Mouse (Mus musculus): ENCODE data around the gene Spice1.

Spice1 gene

DNA sequence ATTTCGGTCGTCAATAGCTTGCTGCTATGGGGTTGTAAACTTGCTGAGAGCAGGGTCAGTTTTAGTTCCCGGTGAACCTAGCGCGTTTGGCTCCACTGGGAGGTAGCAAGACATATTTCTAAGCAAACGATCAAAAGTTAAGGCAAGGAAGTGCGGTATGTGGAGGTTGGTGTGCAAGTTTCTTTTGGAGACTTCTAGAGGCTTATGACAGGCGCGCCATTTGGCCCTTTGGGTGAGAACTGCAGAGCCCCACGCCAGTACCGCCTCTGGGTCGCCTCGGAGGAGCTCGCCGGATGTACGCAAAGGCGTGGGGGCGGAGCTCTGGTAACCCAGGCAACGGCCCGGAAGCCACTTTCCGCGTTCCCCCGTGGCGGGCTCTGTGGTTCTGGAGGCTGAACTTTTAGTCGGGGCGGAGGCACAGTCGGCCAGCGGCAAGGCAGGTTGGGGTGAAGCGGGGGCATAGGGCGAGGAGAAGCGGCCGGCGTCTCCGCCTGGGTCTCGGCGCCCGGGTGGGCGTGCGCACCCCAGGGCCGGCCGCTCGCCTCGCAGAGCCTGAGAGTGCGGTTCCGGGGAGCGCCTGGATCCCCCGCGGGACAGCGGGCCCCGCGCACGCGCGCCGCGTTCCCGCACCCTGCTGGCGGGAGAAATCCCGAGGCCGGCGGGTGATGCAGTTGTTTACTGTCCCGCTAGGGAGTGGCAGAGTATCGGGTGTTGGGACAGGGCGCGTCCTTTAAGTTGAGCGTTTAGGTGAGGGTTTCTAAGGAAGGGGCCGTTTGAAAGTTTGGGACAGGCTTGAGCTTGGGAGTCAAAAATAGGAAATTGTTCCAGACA lies at the start of gene Spice1:
TSS of gene Spice1 (plus strand) at position 51 of the 831 bp plus-strand sequence.
- peak; percentile 87 for DNase-seq (ENCODE audit: low spot score)

DNA sequence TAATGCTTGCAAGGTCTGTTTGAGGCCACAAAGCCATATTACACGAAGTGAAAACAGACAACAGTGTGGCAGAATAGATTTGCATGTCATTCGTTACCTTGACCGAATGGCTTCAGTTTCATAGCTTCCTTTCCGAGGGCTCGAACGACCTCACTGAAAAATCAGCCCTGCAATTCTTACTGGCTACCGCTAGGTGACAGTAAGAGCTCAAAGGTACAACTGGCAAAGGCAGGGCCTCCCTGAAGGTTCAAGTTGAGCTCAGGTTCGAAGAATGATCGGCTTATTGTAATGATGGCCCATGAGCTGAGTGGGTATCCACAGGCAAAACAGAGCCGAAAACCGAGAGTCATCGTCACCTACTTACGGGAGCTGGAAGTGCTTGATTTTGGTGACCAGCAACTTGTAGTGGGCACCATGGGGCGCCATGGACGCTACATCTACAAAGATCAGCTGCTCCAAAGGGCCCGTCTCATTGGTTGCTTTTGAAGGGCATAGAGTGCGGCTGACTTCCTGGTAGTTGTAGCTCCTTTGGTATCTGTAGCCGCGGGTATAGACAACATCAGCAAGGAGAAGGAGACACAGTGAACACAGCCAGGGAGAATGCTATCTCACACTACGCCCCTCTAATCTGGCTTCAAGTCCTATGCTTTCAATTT lies 47.4 kb upstream of the Spice1 start:
- DNase-seq (ENCODE audit: low spot score) = no peak

DNA sequence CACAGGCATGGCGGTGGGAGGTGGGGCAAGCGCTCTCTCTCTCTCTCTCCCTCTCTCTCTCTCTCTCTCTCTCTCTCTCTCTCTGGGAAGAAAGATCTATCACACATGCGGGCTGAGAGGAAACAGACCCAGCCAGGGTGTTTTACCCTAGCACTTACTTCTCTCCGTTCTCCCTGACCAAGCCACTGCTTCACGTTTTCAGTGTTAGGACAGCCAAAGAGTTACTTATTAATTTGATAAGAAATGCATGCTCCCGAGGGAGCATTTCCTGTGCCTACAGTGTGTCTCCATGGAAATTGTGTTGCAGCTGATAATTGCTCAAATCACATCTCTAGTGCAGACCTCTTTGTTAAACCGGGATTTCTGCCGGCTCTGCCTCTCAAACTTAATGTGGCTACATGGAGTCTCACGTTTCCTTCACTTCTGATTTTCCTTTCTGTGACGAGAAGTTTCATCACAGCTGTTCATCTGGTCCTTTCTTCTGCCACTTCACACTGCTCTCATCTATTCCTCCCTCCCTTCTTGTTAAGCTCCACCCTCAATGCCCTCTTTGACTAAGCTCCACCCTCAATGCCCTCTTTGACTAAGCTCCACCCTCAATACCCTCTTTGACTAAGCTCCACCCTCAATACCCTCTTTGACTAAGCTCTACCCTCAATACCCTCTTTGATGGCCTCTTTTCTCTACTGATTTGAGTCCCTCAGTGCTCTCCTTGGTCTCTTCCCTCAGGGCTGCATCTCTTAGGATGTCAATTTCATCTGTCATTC lies 44.6 kb upstream of the Spice1 start:
- DNase-seq (ENCODE audit: low spot score) = no peak

DNA sequence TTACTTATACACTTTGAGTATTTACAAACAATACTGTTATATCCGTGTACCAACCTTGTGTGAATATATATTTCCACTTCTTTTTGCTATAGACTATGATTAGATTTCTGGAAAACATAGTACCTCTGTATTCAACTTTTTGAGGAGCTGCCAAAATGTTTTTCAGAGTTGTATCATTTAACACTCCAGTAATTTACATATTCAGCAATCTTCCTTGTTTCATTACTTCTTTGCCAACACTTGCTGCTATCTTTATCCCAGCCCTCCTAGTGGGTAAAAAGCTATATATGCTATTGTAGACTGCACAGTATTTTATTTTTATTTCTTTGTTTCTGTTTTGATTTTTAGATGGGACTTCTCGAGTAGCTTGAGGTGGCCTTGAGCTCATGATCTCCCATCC lies 43.1 kb upstream of the Spice1 start:
- DNase-seq (ENCODE audit: low spot score) = no peak

DNA sequence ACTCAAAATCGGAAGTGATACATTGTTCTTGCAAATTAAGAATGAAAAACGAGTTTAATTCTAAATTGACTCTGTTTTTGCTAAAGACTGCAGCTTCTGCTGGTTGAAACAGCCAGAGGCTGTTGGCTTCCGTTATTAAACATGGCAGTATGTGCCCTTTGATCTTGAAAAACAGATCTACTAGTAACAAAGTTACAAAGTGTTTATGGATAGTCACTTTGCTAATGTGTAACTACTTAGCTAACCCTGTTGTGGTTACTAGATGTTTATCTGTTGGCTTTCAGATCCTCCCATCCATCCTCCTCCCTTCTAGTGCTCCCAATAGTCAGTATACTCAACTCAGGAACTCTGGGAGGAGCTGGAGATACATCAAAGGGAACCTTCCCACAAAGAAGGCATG lies 41.3 kb upstream of the Spice1 start:
- DNase-seq (ENCODE audit: low spot score) = no peak

DNA sequence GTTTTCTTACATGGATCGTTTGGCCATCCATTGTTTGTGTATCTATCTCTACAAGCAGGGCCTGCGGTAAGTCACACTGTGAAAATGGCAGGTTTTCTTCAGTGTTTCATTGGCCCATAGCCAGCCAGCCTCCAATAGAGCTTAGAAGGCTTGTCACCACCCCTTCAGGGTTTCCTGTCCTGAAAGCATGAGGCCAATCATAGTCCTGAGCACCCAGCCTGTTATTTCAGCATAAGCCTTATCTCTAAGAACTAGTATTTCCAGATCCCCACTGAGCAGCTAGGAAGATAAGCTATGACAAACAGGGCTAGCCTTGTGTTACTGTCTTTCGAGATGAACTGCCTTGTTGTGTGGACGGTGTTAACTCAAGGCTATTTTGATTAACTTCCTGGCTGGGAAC lies 33.5 kb upstream of the Spice1 start:
- DNase-seq (ENCODE audit: low spot score) = no peak

DNA sequence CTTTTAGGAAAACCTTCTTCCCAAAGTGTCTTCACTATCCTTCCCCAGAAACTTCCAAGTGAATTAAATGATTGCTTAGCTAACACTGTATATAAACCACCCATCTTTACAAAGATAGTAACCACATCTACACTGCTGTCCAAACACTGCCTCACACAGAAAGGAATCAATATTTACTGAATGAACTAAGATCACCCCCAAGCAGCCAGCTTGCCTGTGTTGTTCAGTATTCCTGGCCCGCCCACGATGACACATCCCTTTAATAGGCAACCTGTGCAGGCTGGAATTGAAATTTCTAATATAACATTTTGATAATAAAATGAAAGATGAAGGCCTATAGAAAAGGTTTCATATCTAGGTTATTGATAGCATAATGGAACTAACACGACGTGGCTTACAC lies 30.6 kb upstream of the Spice1 start:
- no peak for DNase-seq (ENCODE audit: low spot score)

DNA sequence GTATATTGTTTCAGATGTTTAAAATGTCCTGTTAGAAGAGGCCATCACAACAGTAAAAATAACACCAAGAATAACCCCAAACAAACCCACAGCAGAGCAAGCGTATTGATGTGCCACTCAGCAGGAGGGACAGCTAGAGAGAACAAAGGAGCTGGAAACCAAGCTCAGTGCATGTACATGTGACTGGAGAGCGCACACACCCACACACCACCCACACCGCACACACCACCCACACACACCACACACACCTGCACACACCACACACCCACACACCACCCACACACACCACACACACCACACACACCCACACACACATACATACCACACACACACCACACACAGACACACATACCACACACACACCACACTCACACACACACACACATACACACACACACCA lies 26.7 kb upstream of the Spice1 start:
- DNase-seq (ENCODE audit: low spot score) = no peak

DNA sequence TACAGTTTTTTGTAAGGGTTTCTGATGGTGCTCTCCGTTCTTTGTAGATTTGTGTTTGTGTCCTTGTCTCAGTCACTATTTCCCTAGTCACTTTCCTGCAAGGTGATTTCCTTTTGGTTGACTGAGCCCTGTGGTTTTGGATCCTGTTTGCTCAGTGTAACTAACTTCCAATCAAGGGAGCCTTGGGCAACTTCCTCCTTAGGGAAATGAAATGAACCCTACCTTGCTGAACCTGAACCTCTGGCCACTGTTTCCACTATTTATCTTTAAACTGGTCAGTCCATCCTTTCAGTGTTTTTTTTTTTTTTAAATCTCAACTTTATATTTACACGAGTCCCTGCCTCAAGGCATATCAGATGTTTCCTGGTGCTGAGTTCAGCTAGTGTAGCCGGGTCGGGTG lies 18.3 kb upstream of the Spice1 start:
- DNase-seq (ENCODE audit: low spot score) = no peak

DNA sequence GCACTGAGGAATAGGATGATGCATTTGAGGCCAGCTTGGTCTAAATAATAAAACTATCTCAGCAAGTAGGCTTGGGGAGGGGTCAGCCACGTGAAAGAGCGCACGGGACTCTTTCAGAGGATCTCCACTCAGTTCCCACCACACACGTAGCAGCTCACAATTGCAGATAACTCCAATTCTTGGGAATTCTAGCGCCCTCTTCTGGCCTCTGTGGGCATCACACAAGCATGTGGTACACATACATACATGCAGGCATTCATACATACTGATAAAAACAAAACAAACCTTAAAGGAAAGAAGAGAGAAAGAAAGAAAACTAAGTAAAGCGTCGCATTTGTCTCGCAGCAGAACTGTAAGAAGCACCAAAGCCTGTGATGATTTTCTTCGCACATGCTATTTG lies 16.3 kb upstream of the Spice1 start:
- DNase-seq (ENCODE audit: low spot score) = no peak

DNA sequence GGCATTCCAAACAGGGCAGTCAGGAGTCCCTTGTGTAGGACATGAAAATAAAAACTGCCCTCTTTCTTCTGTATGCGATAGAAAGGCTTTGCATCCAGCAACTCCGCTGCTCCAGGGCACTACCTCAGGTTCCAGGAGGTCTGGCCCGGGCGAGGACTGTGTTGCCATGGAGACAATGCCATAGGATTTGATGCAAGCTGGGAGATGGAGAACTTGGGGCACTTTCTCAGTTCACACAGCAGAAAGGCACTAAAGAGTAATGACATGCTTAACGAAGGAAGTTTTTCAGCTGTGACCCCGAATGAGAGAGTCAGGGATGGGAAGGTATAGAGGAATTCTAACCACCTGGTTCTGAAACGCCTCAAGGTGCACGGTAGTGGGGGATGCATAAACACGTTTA lies 15.8 kb upstream of the Spice1 start:
- no peak for DNase-seq (ENCODE audit: low spot score)

DNA sequence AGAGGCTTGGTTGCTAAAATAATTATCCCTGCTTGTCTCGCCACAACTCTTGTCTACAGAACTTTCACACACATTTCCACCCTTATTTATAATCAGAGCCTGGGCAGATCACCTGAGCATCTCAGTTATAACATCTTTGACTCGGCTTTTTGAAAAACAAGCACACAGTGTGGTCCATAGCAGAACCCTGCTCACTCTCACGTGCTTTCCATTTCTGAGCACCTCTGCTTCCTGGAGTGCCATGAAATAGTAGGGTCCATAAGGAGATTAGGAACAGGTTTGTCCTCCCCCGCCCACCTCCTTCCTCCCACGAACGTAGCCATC lies 15.3 kb upstream of the Spice1 start:
- DNase-seq (ENCODE audit: low spot score) = no peak

DNA sequence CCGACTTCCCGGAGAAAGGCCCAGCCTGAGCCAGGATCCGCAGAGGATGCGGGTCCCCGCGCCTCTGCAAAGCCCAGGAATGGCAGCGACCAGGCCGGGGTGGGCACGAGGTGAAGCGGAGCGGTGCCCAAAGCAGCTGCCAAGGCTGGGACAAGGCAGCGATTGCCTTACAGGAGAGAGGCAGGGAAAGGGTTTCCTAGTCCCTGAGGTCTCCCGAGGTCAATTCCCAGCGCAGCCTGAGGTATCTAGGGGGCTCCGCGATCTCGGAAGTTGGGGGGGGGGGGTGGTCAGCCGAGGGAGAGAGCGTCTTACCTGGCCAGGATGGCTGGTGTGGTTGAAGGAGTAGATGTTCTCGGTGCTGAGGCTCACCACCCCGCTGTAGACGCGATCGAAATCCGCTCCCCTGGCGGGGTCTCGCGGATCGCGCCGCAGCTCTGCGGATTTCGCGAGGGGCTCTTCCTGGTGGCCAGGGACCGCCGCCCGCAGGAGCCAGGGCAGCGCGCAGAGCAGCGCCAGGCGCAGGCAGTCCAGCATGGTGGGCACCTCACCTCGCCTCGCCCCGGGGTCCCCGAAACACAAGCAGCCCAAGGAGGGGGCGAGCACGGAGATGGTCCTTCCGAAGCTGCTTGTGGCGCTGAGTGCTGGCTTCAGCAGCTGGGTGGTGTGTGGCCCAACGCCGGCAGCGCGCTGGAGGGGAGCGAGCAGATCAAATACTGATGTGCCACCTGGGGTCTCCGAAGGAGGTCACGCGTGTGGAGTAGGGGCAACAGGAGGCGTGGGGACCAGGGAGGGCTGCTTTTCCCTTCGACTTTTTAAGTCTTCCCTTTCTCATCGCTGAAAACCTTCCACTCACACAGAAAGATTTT lies 14.7 kb upstream of the Spice1 start:
- no peak for DNase-seq (ENCODE audit: low spot score)

DNA sequence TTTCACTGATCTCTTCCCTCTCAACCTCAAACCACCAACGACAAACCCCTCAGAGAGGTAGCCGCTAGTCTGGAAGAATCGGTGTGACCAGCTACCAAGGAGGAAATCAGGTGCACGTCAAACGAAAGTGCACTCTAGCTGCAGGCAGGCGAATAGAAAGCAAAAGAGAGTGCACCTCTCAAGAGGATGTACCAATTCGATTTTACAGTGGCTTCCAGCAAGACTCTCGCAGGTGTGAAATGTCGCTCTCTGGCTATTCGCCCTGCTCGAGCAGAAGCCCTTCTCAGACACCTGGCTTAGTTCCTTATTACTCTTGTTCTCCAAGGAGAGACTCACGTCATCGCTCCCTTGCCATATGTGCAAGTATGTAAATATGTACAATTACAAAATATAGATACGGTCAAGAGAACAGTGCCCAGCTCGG lies 14.0 kb upstream of the Spice1 start, which contains the start of gene Sidt1:
TSS of gene Sidt1 (minus strand) at position 336 of the 424 bp plus-strand sequence.
- DNase-seq (ENCODE audit: low spot score) = no peak

DNA sequence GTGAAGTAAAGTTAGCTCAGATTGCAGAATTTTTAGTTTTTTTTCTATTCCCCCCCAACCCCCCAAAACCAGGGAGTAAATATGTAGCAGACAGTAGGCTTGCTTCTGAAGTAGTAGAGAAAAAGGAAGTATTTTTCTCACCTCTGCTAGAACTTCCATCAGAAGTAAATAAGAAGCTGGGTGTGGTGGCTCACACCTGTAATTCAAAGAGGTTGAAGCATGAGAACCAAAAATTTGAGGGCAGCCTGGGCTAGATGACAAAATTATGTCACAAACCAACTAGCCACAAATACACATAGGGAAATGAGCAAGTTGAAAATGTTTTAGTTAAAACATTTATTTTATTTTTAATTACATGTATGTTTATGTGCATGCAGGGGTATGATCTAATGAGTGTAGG lies 9.4 kb upstream of the Spice1 start:
- DNase-seq (ENCODE audit: low spot score) = no peak

DNA sequence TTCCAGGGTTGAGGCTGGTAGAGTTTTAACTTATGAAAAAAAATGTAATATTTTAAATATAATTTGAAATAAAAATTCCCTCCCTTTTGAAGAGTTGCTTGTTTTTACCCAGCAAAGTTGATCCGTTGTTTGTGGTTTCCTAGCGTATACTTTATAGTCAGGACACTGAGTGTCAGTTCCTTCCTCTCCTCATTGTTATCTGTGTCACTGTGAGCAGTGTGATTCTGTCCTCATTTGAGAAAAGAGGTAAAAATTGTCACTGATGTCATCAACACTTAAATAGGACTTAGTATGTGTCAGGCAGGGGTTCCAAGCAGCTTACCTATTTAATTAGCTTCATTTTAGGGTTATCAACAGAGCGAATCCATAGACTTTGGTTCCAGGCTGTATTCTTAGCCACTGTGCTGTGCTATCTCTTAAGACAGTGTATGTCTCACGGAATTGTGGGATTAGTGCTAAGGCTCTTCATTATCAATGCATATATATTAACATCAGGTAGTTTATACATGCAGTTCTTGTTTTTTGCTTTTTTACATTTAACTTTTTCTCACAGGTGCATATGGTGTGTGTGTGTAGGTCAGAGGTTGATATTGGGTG lies 3.0 kb downstream of the Spice1 start:
- DNase-seq (ENCODE audit: low spot score) = no peak

DNA sequence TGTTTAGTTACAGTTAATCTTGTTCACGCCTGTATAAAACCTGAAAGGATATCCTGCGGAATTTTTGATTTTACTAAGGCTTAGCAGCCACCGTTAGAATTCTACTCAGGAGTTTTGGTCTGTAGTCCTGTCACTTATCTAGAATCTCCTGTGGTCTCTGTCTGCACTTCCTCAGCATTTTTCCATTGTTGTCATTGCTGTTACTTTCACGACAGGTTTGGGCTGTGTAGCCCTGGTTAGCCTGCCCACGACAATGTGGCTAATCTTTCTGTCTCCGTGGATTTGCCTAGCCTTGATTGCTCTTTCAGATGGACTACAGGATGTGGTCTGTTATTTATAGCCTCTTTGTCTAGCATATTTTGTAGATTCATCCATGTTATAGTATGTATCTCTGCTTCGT lies 9.4 kb downstream of the Spice1 start:
- no peak for DNase-seq (ENCODE audit: low spot score)

DNA sequence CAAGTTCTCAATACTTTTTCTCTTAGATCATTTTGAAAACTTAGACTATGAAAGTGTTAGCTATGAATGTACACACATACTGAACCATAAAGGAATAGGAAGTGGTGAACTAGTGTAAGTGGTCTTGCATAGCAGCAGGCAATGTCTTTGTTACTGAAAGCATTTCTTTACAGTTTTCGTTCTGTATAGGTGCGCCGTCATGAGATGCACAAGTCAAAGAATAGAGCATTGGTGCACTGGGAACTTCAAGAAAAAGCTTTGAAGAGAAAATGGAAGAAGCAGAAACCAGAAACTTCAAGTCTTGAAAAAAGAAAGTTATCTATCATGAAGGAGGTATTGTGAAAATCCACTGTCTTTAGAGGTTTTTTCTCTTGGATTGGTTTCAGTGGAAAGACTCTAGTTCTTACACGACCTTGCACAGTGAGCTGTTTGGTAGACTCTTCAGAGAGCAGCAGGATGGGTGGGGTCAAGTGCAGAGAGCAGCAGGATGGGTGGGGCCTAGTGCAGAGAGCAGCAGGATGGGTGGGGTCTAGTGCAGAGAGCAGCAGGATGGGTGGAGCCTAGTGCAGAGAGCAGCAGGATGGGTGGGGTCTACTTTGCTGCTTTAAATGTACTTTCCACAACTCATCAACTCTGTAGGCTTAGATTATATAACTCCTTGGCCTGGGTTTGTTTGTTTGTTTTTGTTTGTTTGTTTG lies 10.8 kb downstream of the Spice1 start:
- no peak for DNase-seq (ENCODE audit: low spot score)

DNA sequence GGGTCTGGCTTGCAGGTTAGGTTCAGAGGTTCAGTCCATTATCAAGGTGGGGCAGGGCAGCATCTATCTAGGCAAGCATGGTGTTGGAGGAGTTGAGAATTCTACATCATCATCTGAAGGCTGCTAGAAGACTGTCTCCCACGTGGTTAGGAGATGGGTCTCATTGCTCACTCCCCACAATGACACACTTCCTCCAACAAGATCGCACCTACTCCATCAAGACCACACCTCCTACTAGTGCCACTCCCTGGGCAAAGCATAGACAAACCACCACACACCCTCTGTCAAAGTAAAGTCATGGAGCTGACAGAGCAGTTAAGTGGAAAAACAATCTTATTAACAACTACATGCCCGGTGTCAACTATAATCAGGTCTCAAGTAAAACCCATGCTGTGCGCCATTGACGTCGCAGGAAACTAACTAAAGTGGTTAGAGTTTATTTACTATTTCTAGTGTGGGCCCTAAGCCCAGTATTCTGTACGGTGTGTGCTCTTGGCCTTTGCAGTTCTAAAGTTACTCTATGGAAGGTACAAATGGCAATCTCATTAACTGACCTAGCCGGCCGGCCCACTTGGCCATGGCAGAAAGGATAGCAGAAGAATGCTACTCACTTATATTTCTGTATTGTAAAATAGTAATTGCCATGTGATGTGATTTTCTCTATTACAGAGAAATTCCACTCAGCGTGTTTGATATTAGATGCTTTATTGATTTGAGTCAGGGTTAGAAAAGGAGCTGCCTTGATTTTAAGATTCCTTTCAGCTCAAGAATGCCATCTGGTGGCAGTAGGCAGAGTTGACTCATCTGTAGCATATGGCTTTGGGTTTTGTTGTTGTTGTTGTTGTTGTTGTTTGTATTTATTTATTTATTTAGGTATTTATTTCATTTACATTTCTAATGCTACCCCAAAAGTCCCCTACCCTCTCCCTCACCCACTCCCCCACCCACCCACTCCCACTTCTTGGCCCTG lies 15.3 kb downstream of the Spice1 start:
- no peak for DNase-seq (ENCODE audit: low spot score)

DNA sequence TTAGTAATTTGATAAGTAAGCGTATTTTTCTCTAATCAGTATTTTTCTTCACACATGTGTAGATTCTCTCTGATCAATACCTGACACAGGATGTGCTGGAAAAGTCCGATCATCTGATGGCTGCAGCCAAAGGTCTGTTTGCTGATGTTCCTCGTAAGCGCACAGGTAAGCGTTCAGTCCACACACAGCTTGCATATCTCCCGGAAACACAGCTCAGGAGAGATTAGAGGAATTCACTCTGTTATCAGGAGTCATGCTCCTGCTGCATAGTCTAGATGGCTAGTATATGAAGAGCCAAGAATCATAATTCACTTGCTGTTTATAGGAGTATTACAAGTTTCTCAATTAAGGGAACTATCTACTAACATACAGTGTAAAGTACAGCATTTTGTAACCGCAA lies 18.6 kb downstream of the Spice1 start:
- DNase-seq (ENCODE audit: low spot score) = no peak
